Mouse (Mus musculus) forebrain, embryonic 14.5 days (tissue): ENCODE data around the gene Cd300a. TPM values are rescaled to one million over a fixed set of nuclear protein-coding genes. Genes with fewer than 3 reads are reported as not detected.

Experiments
- ATAC-seq: fragments of 200-750 bp; cut with Nextera tagmentation; 2 replicates; pipeline ENCODE4 v1.8.0; 2017; ENCODE audit warnings: mild to moderate bottlenecking, moderate library complexity
- DNase-seq: peaks from one replicate; pipeline ENCODE4 v3.0.0-alpha.2; 2015; ENCODE audit warnings: low spot score
- H3K27ac ChIP-seq: fragments of 300-500 bp; sonication (generic); 2 replicates; pipeline ENCODE4 v1.5.1; 2014; ENCODE audit warnings: low read depth, mild to moderate bottlenecking, control low read depth, low read length, moderate library complexity
- H3K27me3 ChIP-seq: fragments of 300-500 bp; sonication (generic); replicated peaks from 2 replicates; pipeline ENCODE4 v1.6.1; 2014; ENCODE audit warnings: low read length, control low read depth, mixed read lengths; ENCODE audit not compliant: control insufficient read depth, insufficient read depth
- H3K36me3 ChIP-seq: fragments of 300-500 bp; sonication (generic); 2 replicates; pipeline ENCODE4 v1.6.1; 2014; ENCODE audit warnings: low read length, control low read depth; ENCODE audit not compliant: control insufficient read depth, insufficient read depth
- H3K4me1 ChIP-seq: fragments of 300-500 bp; sonication (generic); 2 replicates; pipeline ENCODE4 v1.6.1; 2014; ENCODE audit warnings: antibody characterized with exemption, low read length, control low read depth; ENCODE audit not compliant: control insufficient read depth, insufficient read depth
- H3K4me2 ChIP-seq: fragments of 300-500 bp; sonication (generic); 2 replicates; pipeline ENCODE4 v1.6.1; 2014; ENCODE audit warnings: mild to moderate bottlenecking, control low read depth, low read length
- H3K4me3 ChIP-seq: fragments of 300-500 bp; sonication (generic); 2 replicates; pipeline ENCODE4 v1.5.1; 2014; ENCODE audit warnings: low read depth, low read length, control low read depth
- H3K9ac ChIP-seq: fragments of 300-500 bp; sonication (generic); 2 replicates; pipeline ENCODE4 v1.6.1; 2014; ENCODE audit warnings: mild to moderate bottlenecking, low read length, control low read depth, moderate library complexity
- H3K9me3 ChIP-seq: fragments of 300-500 bp; sonication (generic); replicated peaks from 2 replicates; pipeline ENCODE4 v1.6.1; 2016; ENCODE audit warnings: low read length, control low read depth, mixed read lengths; ENCODE audit not compliant: control insufficient read depth
- WGBS: fragments of 180-500 bp; shearing (Covaris S2); extraction: QIAGEN DNeasy Blood & Tissue Kit; methylation state at CpG from one replicate; pipeline ENCODE4 v1.1.7; 2014; 5-methylcytosine and 5-hydroxymethylcytosine counted together
- polyA plus RNA-seq: library from polyadenylated mRNA; unstranded; fragments of >200 nt; fragmentation: Nextera tagmentation; extraction: Ambion mirVana; gene quantifications from 2 replicates; pipeline ENCODE4 v1.2.1, GENCODE M21; 2014

Cd300a gene
- polyA plus RNA-seq, 1 experiment from 2014 or later = 1.0 TPM

DNA sequence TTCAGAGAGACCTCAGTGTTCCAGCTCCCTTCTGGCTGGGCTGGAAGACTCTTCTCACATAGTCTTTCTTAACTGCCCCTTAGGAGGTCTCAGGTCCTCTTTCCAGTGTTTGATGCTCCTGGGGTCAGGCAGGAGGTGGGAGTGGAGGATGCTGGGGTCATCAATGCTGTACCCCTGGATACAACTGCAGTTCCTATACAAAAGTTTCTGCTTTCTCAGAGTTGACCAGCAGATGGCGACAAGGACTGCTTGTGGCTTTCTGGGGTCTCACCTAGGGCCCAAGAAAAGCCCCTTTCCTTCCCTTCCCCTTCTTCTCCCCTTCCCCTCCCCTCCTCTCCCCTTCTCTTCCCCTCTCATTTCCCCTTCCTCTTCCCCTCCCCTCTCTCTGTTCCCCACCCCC is 9.3 kb upstream of the Cd300a start:
- H3K27me3 ChIP-seq = no peaks in the 10 kb centered on the region
- no peak overlapping the region for H3K4me2 ChIP-seq
- no peaks in the 10 kb centered on the region for H3K9me3 ChIP-seq
- 0% methylated on average over 1 of the region's 1 CpGs for WGBS
- no peak overlapping the region for H3K9ac ChIP-seq
- no peak for ATAC-seq
- H3K4me1 ChIP-seq = no peaks in the 10 kb centered on the region
- no peaks in the 10 kb centered on the region for H3K36me3 ChIP-seq
- H3K4me3 ChIP-seq = no peak overlapping the region
- peak; percentile 68 for DNase-seq
- no peak overlapping the region for H3K27ac ChIP-seq

DNA sequence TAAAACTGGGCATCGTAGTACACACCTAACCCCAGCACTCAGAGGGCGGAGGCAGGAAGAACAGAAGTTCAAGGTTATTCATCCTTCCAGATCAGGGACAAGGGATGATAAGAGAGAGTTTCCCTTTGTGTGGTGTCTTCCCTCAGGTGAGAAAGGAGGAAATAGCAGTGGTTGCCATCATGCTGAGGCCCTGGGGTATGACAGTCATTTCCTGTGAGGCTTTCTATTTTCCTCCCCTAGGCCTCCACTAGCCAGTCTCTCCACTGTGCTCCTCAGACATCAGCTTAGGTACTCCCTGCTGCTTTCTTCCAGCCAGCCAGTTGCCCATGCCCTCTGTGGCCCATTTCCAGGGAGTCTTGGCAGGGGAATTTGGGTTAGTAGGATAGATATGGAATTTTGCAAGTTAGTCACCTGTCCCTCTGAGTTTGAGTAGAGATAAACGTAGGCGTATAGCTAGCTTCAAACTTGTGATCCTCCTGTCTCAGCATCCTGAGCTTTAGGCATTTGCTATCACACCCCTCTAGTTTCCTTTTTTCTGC is 6.5 kb upstream of the Cd300a start:
- no peaks in the 10 kb centered on the region for H3K36me3 ChIP-seq
- H3K27ac ChIP-seq = no peak overlapping the region
- no peaks in the 10 kb centered on the region for H3K4me1 ChIP-seq
- H3K27me3 ChIP-seq = no peaks in the 10 kb centered on the region
- no peak for ATAC-seq
- no peak for DNase-seq
- WGBS = 90% methylated on average over 4 of the region's 4 CpGs
- H3K9ac ChIP-seq = no peak overlapping the region
- no peak overlapping the region for H3K4me2 ChIP-seq
- no peak overlapping the region for H3K4me3 ChIP-seq
- H3K9me3 ChIP-seq = no peaks in the 10 kb centered on the region

DNA sequence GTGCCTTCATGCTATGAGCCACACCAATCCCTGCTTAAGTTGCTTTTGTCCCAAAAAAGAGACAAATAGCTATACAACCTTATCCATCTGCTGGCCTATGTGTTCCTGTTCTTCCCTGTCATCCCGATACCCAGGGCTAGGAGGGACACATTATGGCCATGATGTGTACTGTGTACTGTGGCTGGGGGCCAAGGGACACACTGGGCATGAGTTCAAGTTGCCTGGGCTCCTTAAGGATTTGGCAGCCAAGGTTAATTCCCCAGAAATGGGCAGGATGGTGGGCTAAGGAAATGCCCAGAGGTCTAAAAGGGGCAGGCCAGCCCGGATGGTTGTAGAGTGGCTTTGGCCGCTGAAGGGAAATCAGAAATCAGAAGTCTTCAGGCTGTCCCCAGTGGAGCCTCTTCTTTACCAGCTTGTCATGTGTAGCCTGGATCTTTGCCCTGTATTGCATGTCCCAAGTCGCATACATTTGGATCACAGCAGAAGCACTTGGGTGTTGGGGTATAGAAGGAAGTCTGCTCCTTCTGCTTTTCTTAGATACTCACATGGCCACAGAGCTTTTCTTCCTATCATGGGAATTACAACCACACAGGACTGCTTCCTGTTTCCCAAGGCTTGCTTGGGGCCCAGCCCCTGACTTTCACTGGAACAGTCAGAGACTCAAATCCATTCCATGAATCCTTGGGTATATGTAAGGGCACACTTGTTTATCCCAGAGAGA is 5.3 kb upstream of the Cd300a start:
- Histone ChIP-seq H3K36me3 (no peaks in the 10 kb centered on the region), H3K9ac (no peak overlapping the region), H3K27ac (no peak overlapping the region), H3K9me3 (no peaks in the 10 kb centered on the region), H3K4me1 (no peaks in the 10 kb centered on the region), H3K4me3 (no peak overlapping the region), H3K4me2 (no peak overlapping the region), H3K27me3 (no peaks in the 10 kb centered on the region)
- 78% methylated on average over 4 of the region's 4 CpGs for WGBS
- no peak for DNase-seq
- no peak for ATAC-seq

DNA sequence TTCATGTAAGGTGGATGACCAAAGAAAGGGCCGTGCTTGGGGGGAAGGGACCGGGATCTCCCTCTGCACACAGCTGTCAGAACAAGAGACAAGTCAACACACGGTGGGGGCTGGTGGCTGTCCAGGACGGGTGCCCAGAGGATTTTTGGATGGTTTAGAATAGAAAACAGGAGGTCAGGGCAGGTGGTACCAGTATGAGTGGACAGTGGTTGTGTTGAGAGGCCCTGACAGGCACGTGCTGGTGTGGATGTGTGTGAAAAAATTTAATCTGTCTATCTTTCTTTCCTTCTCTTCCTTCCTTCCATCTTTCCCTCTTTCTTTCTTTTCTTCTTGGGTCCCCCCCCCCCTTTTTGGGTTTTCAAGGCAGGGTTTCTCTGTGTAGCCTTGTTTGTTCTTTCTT is 701 bp downstream of the Cd300a start:
- no peaks in the 10 kb centered on the region for H3K4me1 ChIP-seq
- ATAC-seq = no peak

DNA sequence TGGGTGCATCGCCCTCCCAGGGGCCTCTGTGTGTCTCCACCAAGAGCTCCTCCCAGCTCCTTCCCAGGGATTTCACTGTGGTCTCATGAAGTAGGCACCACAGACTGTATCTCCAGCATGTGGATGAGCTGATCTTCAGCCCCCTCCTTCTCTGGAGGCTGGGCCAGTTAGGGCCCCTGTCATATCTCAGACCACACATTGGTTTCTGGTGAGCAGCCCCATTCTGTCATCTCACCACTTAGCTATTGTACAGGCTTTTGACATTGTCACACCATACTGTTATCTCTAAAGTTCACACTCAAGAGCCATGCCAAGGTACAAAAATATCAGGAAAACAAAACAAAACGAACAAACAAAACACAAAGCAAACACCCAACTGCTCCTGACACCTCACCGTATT is 6.2 kb downstream of the Cd300a start:
- H3K9me3 ChIP-seq = no peaks in the 10 kb centered on the region
- 85% methylated on average over 3 of the region's 3 CpGs for WGBS

More for the DNA sequence above, 701 bp downstream of the Cd300a start:
- H3K4me3 ChIP-seq = no peak overlapping the region
- no peaks in the 10 kb centered on the region for H3K27me3 ChIP-seq
- H3K27ac ChIP-seq = no peak overlapping the region
- no peaks in the 10 kb centered on the region for H3K36me3 ChIP-seq
- no peak overlapping the region for H3K9ac ChIP-seq
- H3K9me3 ChIP-seq = no peaks in the 10 kb centered on the region
- no peak for DNase-seq
- 57% methylated on average over 5 of the region's 5 CpGs for WGBS
- H3K4me2 ChIP-seq = no peak overlapping the region

DNA sequence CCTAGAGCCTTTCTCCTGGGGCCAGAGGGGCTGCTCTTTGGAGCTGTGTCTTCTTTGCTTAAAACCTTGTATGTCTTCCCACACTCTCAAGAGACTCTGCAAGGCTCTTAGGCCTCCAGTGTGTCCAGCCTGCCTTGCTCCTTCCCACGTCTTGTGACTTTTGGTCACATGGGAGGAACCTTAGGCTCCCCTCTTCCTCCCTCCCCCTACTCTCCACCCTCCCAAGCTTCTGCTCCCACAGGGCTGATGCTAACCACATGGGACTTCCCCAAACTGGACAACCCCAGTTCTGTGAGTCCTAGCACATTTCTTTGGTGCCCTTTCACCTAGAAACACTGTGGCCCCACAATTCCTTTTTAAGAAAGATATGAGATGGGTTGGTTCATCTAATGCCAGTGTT is 8.2 kb downstream of the Cd300a start:
- no peaks in the 10 kb centered on the region for H3K36me3 ChIP-seq
- H3K27me3 ChIP-seq = no peaks in the 10 kb centered on the region
- H3K4me2 ChIP-seq = no peak overlapping the region
- no peak overlapping the region for H3K9ac ChIP-seq
- no peaks in the 10 kb centered on the region for H3K4me1 ChIP-seq
- ATAC-seq = no peak
- H3K4me3 ChIP-seq = no peak overlapping the region
- H3K9me3 ChIP-seq = no peaks in the 10 kb centered on the region
- no peak for DNase-seq
- 45% methylated on average over 1 of the region's 1 CpGs for WGBS
- H3K27ac ChIP-seq = no peak overlapping the region

More for the DNA sequence above, 6.2 kb downstream of the Cd300a start:
- H3K27ac ChIP-seq = no peak overlapping the region
- H3K4me2 ChIP-seq = no peak overlapping the region
- ATAC-seq = no peak
- H3K4me1 ChIP-seq = no peaks in the 10 kb centered on the region
- DNase-seq = no peak
- H3K4me3 ChIP-seq = no peak overlapping the region
- no peaks in the 10 kb centered on the region for H3K27me3 ChIP-seq
- H3K36me3 ChIP-seq = no peaks in the 10 kb centered on the region
- H3K9ac ChIP-seq = no peak overlapping the region

DNA sequence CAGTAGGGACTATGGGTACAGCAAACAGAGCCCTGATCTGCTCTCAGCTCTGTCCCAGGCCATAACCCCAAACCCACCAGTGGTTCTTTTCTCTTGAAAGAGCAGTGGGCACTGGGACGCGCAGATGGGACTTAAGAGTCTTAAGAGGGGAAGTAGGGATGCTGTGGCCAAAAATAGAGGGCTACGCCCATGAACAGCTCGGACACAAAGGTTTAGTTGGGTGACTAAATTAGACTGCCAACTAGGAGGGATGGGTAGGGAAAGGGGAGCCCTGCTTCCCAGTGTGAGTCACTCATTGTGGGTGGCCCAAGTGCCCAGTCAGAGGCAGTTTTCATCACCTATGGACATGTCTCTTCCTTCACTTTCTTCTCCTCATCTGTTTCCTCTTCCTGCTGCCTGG is 13.4 kb downstream of the Cd300a start:
- no peaks in the 10 kb centered on the region for H3K9me3 ChIP-seq
- H3K4me2 ChIP-seq = no peak overlapping the region
- ATAC-seq (no peak), DNase-seq (no peak)
- no peak overlapping the region for H3K9ac ChIP-seq
- no peaks in the 10 kb centered on the region for H3K36me3 ChIP-seq
- 93% methylated on average over 4 of the region's 4 CpGs for WGBS
- no peak overlapping the region for H3K4me3 ChIP-seq
- no peaks in the 10 kb centered on the region for H3K27me3 ChIP-seq
- H3K4me1 ChIP-seq = no peaks in the 10 kb centered on the region
- no peak overlapping the region for H3K27ac ChIP-seq

DNA sequence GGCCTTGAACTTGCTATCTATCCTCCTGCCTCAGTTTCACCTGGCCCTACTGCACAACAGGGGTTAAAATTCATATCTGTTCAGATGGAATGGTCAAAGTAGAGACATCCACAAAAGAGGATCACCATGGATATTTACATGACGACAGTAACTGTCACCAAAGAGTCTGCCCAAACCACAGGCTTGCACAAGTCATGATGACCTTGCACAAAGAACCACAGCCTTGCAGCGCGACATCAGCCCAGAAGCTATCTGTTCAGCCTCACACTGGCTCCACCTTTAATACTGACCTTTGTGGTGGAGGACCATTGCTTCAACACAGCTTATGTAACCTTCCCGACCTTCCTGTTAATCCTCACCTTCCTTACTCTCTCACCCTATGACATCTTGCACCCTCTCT is 17.7 kb downstream of the Cd300a start:
- DNase-seq (no peak), ATAC-seq (no peak)
- H3K4me1 ChIP-seq = no peaks in the 10 kb centered on the region
- 85% methylated on average over 4 of the region's 4 CpGs for WGBS
- H3K27me3 ChIP-seq = no peaks in the 10 kb centered on the region
- H3K36me3 ChIP-seq = no peaks in the 10 kb centered on the region
- H3K9ac ChIP-seq = no peak overlapping the region
- no peak overlapping the region for H3K4me2 ChIP-seq
- no peaks in the 10 kb centered on the region for H3K9me3 ChIP-seq
- no peak overlapping the region for H3K4me3 ChIP-seq
- no peak overlapping the region for H3K27ac ChIP-seq

DNA sequence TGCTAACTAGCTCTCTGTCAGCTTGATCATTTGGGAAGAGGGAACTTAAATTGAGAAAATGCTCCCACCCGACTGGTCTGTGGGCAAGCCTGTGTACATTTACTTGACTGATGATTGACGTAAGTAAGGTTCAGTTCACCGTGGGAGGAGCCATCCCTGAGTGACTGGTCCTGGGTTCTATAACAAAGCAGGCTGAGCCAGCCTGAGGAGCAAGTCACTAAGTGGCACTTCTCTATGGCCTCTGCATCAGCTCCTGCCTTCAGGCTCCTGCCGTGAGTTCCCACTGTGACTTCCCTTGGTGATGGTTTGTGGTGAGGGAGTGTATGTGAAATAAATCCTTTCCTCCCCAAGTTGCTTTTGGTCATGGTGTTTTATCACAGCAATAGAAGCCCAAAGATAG is 18.2 kb downstream of the Cd300a start:
- Histone ChIP-seq H3K36me3 (no peaks in the 10 kb centered on the region), H3K9ac (no peak overlapping the region), H3K4me2 (no peak overlapping the region), H3K27me3 (no peaks in the 10 kb centered on the region), H3K4me3 (no peak overlapping the region), H3K27ac (no peak overlapping the region), H3K9me3 (no peaks in the 10 kb centered on the region), H3K4me1 (no peaks in the 10 kb centered on the region)
- WGBS = 54% methylated on average over 4 of the region's 4 CpGs
- ATAC-seq = no peak
- DNase-seq = no peak
